ENCODE assay signal across 23 mouse cellular contexts in genomic region chr19:34827444-34827843, GRCm38 (mm10). TPM values are rescaled to one million over a fixed set of nuclear protein-coding genes. Genes with fewer than 3 reads are reported as not detected.
DNase-seq lines count a peak whose midpoint lies in the region; ATAC-seq and TF ChIP-seq lines count a peak whose summit lies in the region.
"Had no signal": no experiment of that assay in that cellular context is flagged by ENCODE, and none has a peak within 500 bp of the region (broad histone marks: within the 10 kb centered on the region; RNA-seq: fewer than 3 reads in every experiment).

No protein-coding gene starts in this region.

- TF ChIP-seq EP300 in lung, postnatal 0 days (IDR thresholded peaks at IDR 0.05): no peak

- no peak overlapping the region for H3K27ac ChIP-seq in lung, postnatal 0 days (ENCODE audit: low read length)
- peak overlapping the region; percentile 93 for H3K27ac ChIP-seq in brown adipose tissue, adult 24 weeks (replicated peaks; ENCODE audit: low read depth, low read length)
- no peak overlapping the region for H3K27ac ChIP-seq in hindbrain, embryonic 11.5 days (ENCODE audit: low read depth, low read length)
- no peak overlapping the region for H3K27ac ChIP-seq in midbrain, postnatal 0 days (ENCODE audit: low read depth, low read length)
- H3K27ac ChIP-seq: gastrocnemius, adult 2 months; heart, embryonic 15.5 days; hindbrain, embryonic 12.5 days; hindbrain, embryonic 15.5 days had no signal

- H3K9ac ChIP-seq in lung, postnatal 0 days (replicated peaks; ENCODE audit: low read depth): no peak overlapping the region
- no peak overlapping the region for H3K9ac ChIP-seq in hindbrain, embryonic 11.5 days (ENCODE audit: low read depth, low read length)
- no peak overlapping the region for H3K9ac ChIP-seq in midbrain, postnatal 0 days (replicated peaks; ENCODE audit: low read length, poor library complexity, severe bottlenecking)
- H3K9ac ChIP-seq: forebrain, postnatal 0 days; heart, embryonic 12.5 days; heart, embryonic 15.5 days; hindbrain, embryonic 12.5 days; hindbrain, embryonic 15.5 days had no signal

- TF ChIP-seq CTCF in lung, postnatal 0 days (IDR thresholded peaks at IDR 0.05): no peak
- no peak for TF ChIP-seq CTCF in midbrain, postnatal 0 days (IDR thresholded peaks at IDR 0.05)

- intact Hi-C loops in left cerebral cortex, postnatal 36 days (cut with DNase I): no loop called here

- no peak for ATAC-seq in lung, postnatal 0 days
- no peak for ATAC-seq in hindbrain, embryonic 11.5 days (ENCODE audit: low FRiP score)
- ATAC-seq in midbrain, postnatal 0 days (ENCODE audit: low FRiP score): no peak
- ATAC-seq: CD4-positive, CD25-positive, alpha-beta regulatory T cell, adult 4 months; forebrain, embryonic 14.5 days; forebrain, postnatal 0 days; intestine, postnatal 0 days had no signal

- H3K4me1 ChIP-seq in lung, postnatal 0 days (ENCODE audit: insufficient read depth, low read depth, low read length): no peaks in the 10 kb centered on the region
- peaks cover 10% of the 10 kb centered on the region for H3K4me1 ChIP-seq in brown adipose tissue, adult 24 weeks (ENCODE audit: control insufficient read depth, insufficient read depth, insufficient read length, low read length)
- no peaks in the 10 kb centered on the region for H3K4me1 ChIP-seq in hindbrain, embryonic 11.5 days (replicated peaks; ENCODE audit: control insufficient read depth, insufficient read depth, low read length)
- H3K4me1 ChIP-seq in midbrain, postnatal 0 days (ENCODE audit: insufficient read depth, low read length): no peaks in the 10 kb centered on the region
- H3K4me1 ChIP-seq: heart, embryonic 12.5 days; heart, embryonic 15.5 days; hindbrain, embryonic 12.5 days; hindbrain, embryonic 15.5 days had no signal

- 83% methylated on average over 6 of the region's 6 CpGs for WGBS in lung, postnatal 0 days
- 89% methylated on average over 6 of the region's 6 CpGs for WGBS in hindbrain, embryonic 11.5 days
- WGBS in midbrain, postnatal 0 days: 90% methylated on average over 6 of the region's 6 CpGs

- H3K4me2 ChIP-seq in lung, postnatal 0 days (replicated peaks; ENCODE audit: low read depth, low read length): no peak overlapping the region
- H3K4me2 ChIP-seq in hindbrain, embryonic 11.5 days (replicated peaks; ENCODE audit: low read depth, low read length): no peak overlapping the region
- H3K4me2 ChIP-seq in midbrain, postnatal 0 days (ENCODE audit: low read depth, low read length, poor library complexity, severe bottlenecking): no peak overlapping the region
- H3K4me2 ChIP-seq: heart, embryonic 12.5 days; heart, embryonic 15.5 days; hindbrain, embryonic 12.5 days; hindbrain, embryonic 15.5 days had no signal

- H3K4me3 ChIP-seq in lung, postnatal 0 days (ENCODE audit: low read depth, low read length): no peak overlapping the region
- H3K4me3 ChIP-seq in brown adipose tissue, adult 24 weeks (ENCODE audit: insufficient read depth, low read depth, low read length): no peak overlapping the region
- no peak overlapping the region for H3K4me3 ChIP-seq in hindbrain, embryonic 11.5 days (ENCODE audit: low read depth, low read length)
- no peak overlapping the region for H3K4me3 ChIP-seq in midbrain, postnatal 0 days (ENCODE audit: low read depth, low read length)
- H3K4me3 ChIP-seq: gastrocnemius, adult 2 months; heart, embryonic 12.5 days; heart, embryonic 15.5 days; hindbrain, embryonic 12.5 days; hindbrain, embryonic 15.5 days had no signal

- no peaks in the 10 kb centered on the region for H3K9me3 ChIP-seq in lung, postnatal 0 days (ENCODE audit: low read length)
- H3K9me3 ChIP-seq in hindbrain, embryonic 11.5 days (ENCODE audit: control insufficient read depth, low read length): no peaks in the 10 kb centered on the region
- no peaks in the 10 kb centered on the region for H3K9me3 ChIP-seq in midbrain, postnatal 0 days (ENCODE audit: low read length)
- H3K9me3 ChIP-seq: heart, embryonic 12.5 days; heart, embryonic 15.5 days; hindbrain, embryonic 12.5 days; hindbrain, embryonic 15.5 days had no signal

- H3K27me3 ChIP-seq in lung, postnatal 0 days (replicated peaks; ENCODE audit: insufficient read depth, low read length): no peaks in the 10 kb centered on the region
- H3K27me3 ChIP-seq in hindbrain, embryonic 11.5 days (ENCODE audit: control insufficient read depth, insufficient read depth, low read length): no peaks in the 10 kb centered on the region
- no peaks in the 10 kb centered on the region for H3K27me3 ChIP-seq in midbrain, postnatal 0 days (ENCODE audit: insufficient read depth, low read length)
- H3K27me3 ChIP-seq: heart, embryonic 12.5 days; heart, embryonic 15.5 days; hindbrain, embryonic 12.5 days; hindbrain, embryonic 15.5 days had no signal

- peak; percentile 11 for DNase-seq in lung, postnatal 0 days (ENCODE audit: low spot score)
- no peak for DNase-seq in lung, postnatal 14 days
- peak; percentile 81 for DNase-seq in Muller cell, postnatal 12 days (ENCODE audit: inconsistent ontology term)
- DNase-seq in hindbrain, embryonic 11.5 days (ENCODE audit: low spot score): no peak
- DNase-seq in midbrain, postnatal 0 days (ENCODE audit: low spot score): no peak
- no peak for DNase-seq in left cerebral cortex, postnatal 36 days (ENCODE audit: low spot score in 2 of 2)
- DNase-seq: adrenal gland, adult 2 months; cerebellum, adult 11-12 months; cerebellum, adult 8-10 months; cerebellum, postnatal 14 days; forebrain, postnatal 0 days; gastrocnemius, adult 2 months; gastrocnemius, postnatal 14 days; heart, postnatal 10 days; heart, postnatal 36 days had no signal

- H3K36me3 ChIP-seq in lung, postnatal 0 days (ENCODE audit: insufficient read depth, low read length): no peaks in the 10 kb centered on the region
- H3K36me3 ChIP-seq in hindbrain, embryonic 11.5 days (ENCODE audit: control insufficient read depth, insufficient read depth, low read length): no peaks in the 10 kb centered on the region
- 0 out of 2 replicates have a peak, but pooled peaks cover 2% of the 10 kb centered on the region for H3K36me3 ChIP-seq in midbrain, postnatal 0 days (ENCODE audit: insufficient read depth, low read length)
- H3K36me3 ChIP-seq: heart, embryonic 15.5 days; hindbrain, embryonic 12.5 days; hindbrain, embryonic 15.5 days had no signal

RNA-seq across cellular contexts. Expression of gene Pank1, which starts 51.8 kb away (rescaled TPM):
- 5.6 and 8.1 TPM in 2 replicates for polyA plus RNA-seq in lung, postnatal 0 days (2015; fragmentation: Nextera tagmentation; extraction: Ambion mirVana)
- polyA plus RNA-seq in brown adipose tissue, adult 24 weeks (2012; ENCODE audit: insufficient read depth, insufficient read length, missing spikeins): 200 and 231 TPM in 2 replicates
- 8.1 and 12.5 TPM in 2 replicates for polyA plus RNA-seq in hindbrain, embryonic 11.5 days (2014; fragmentation: Nextera tagmentation; extraction: Ambion mirVana)
- total RNA-seq in midbrain, postnatal 0 days (2014; rRNA removed): 13.9 and 15.8 TPM in 2 replicates
- 6.5 and 6.6 TPM in 2 replicates for polyA plus RNA-seq in midbrain, postnatal 0 days (2015; fragmentation: Nextera tagmentation; extraction: Ambion mirVana)
- total RNA-seq in left cerebral cortex, postnatal 36 days (2021): 10 to 100 TPM; 20.8 to 23.5 TPM

Comparison
In these comparisons a context has a peak if more than half of its experiments do, and no peak if none do; other contexts are left out.
1. DNase-seq: peak in lung, postnatal 0 days (single experiment) and Muller cell, postnatal 12 days (single experiment); none in lung, postnatal 14 days (single experiment), hindbrain, embryonic 11.5 days (single experiment), midbrain, postnatal 0 days (single experiment) and left cerebral cortex, postnatal 36 days (0 of 2).
2. RNA of gene Pank1, which starts 51.8 kb away (polyA plus RNA-seq): 200 to 231 TPM in brown adipose tissue, adult 24 weeks; 8.1 to 12.5 TPM in hindbrain, embryonic 11.5 days, 6.5 to 6.6 TPM in midbrain, postnatal 0 days and 5.6 to 8.1 TPM in lung, postnatal 0 days; every median in the first group is over 10 times any median in the second.